Mouse (Mus musculus): ENCODE results near the gene Gria2. TPM values are rescaled to one million over a fixed set of nuclear protein-coding genes. Genes with fewer than 3 reads are reported as not detected.
A peak's percentile ranks its signal among the peaks of the same experiment; 100 is the strongest.

The Gria2 gene
- polyA plus RNA-seq, 1 experiment from 2014 or later, result 94.8 TPM

DNA sequence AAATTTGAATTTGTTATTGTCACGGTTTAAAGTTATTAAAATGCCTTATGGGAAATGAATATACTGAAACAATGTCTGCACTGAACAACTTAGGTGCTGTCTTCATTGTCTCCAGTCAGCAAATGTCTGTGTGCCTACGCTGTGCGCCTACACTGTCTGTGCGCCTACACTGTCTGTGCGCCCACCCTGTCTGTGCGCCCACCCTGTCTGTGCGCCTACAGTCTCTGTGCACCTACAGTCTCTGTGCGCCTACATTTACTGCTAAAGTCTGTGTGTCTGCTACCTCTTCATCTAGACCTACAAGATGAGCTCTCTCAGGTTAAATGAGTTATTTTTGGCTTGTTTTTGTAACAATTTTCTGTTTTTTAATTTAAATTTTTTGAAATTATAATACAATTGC, 107.7 kb downstream of the Gria2 start:
- ATAC-seq (0 out of 2 replicates have a peak, but pooled peaks have one; percentile 34), DNase-seq (ENCODE audit: low spot score) (no peak)
- H3K27ac ChIP-seq (ENCODE audit: low read depth, low read length), result no peak overlapping the region
- H3K9ac ChIP-seq (ENCODE audit: low read length), result no peak overlapping the region
- no peak overlapping the region for H3K4me3 ChIP-seq (ENCODE audit: low read depth, low read length)
- WGBS, result 97% methylated on average over 8 of the region's 8 CpGs
- H3K36me3 ChIP-seq (ENCODE audit: control insufficient read depth, insufficient read depth, low read length), result 0 out of 2 replicates have a peak, but pooled peaks cover 3% of the 10 kb centered on the region
- H3K9me3 ChIP-seq (replicated peaks; ENCODE audit: control insufficient read depth, low read length), result no peaks in the 10 kb centered on the region
- no peaks in the 10 kb centered on the region; the same call in 1 of the 2 replicates for H3K4me1 ChIP-seq (ENCODE audit: control insufficient read depth, insufficient read depth, low read length)
- no peak overlapping the region for H3K4me2 ChIP-seq (ENCODE audit: low read length)
- no peaks in the 10 kb centered on the region for H3K27me3 ChIP-seq (replicated peaks; ENCODE audit: control insufficient read depth, insufficient read depth, low read length)

DNA sequence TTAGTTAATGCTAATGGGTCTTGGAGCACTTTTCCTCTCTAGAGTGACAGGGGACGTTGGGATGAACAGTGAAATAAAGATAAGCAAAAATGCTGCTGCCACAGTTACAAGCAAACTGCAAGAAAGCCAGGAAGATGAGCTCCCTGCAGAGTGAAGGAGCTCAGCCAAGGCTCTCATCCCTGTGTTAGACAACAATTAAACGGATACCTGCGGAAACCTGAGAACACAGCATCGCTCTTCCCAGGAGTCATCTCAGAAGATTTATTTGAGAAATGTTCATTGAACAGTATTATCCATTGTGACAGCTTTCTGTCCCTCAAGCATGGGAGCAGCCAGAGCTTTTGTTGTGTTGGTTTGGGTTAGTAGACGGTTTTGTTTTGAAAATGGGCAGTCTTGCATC, 137.5 kb downstream of the Gria2 start:
- Histone ChIP-seq H3K27ac (ENCODE audit: low read depth, low read length) (no peak overlapping the region), H3K36me3 (ENCODE audit: control insufficient read depth, insufficient read depth, low read length) (no peaks in the 10 kb centered on the region), H3K9me3 (replicated peaks; ENCODE audit: control insufficient read depth, low read length) (no peaks in the 10 kb centered on the region), H3K9ac (ENCODE audit: low read length) (no peak overlapping the region), H3K4me2 (ENCODE audit: low read length) (no peak overlapping the region), H3K4me1 (ENCODE audit: control insufficient read depth, insufficient read depth, low read length) (no peaks in the 10 kb centered on the region), H3K4me3 (ENCODE audit: low read depth, low read length) (no peak overlapping the region), H3K27me3 (replicated peaks; ENCODE audit: control insufficient read depth, insufficient read depth, low read length) (no peaks in the 10 kb centered on the region)
- no peak for ATAC-seq
- DNase-seq (ENCODE audit: low spot score), result no peak
- 72% methylated on average over 5 of the region's 5 CpGs for WGBS

DNA sequence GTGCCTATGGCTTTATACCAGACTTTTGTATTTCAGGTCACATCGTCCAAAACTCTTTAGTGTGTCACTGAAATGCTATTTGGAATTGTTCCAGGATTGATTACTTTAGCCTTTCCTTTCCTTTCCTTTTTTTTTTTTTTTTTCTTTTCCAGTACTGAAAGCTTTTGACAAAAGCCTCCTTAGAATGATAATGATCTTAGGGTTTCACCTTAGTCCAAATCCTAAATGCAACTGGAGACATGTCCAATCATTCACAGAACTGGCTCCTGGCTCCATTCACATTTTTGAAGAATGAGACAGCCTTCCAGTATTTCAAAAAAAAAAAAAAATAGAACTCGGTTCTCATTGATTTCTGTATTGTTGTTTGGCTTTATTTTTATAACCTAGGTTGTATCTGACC, 139.3 kb downstream of the Gria2 start:
- 41% methylated on average over 2 of the region's 2 CpGs for WGBS
- Histone ChIP-seq H3K27ac (ENCODE audit: low read depth, low read length) (no peak overlapping the region), H3K4me1 (ENCODE audit: control insufficient read depth, insufficient read depth, low read length) (no peaks in the 10 kb centered on the region), H3K27me3 (replicated peaks; ENCODE audit: control insufficient read depth, insufficient read depth, low read length) (no peaks in the 10 kb centered on the region), H3K36me3 (ENCODE audit: control insufficient read depth, insufficient read depth, low read length) (no peaks in the 10 kb centered on the region), H3K9ac (ENCODE audit: low read length) (no peak overlapping the region), H3K4me3 (ENCODE audit: low read depth, low read length) (no peak overlapping the region), H3K4me2 (ENCODE audit: low read length) (no peak overlapping the region), H3K9me3 (replicated peaks; ENCODE audit: control insufficient read depth, low read length) (no peaks in the 10 kb centered on the region)
- ATAC-seq, result no peak
- no peak for DNase-seq (ENCODE audit: low spot score)

- H3K27ac ChIP-seq (ENCODE audit: low read depth, low read length), result no peak overlapping the region
- ATAC-seq (no peak), DNase-seq (ENCODE audit: low spot score) (no peak)
- no peak overlapping the region for H3K4me3 ChIP-seq (ENCODE audit: low read depth, low read length)
- no peak overlapping the region for H3K9ac ChIP-seq (ENCODE audit: low read length)
- H3K9me3 ChIP-seq (replicated peaks; ENCODE audit: control insufficient read depth, low read length), result no peaks in the 10 kb centered on the region
- H3K4me2 ChIP-seq (ENCODE audit: low read length), result no peak overlapping the region
- no peaks in the 10 kb centered on the region for H3K27me3 ChIP-seq (replicated peaks; ENCODE audit: control insufficient read depth, insufficient read depth, low read length)
- H3K4me1 ChIP-seq (ENCODE audit: control insufficient read depth, insufficient read depth, low read length), result no peaks in the 10 kb centered on the region
- H3K36me3 ChIP-seq (ENCODE audit: control insufficient read depth, insufficient read depth, low read length), result no peaks in the 10 kb centered on the region
- WGBS, result 77% methylated on average over 3 of the region's 3 CpGs
Measured at GRCm38 (mm10) chr3:80661838-80662237, 140.8 kb downstream of the Gria2 start.

DNA sequence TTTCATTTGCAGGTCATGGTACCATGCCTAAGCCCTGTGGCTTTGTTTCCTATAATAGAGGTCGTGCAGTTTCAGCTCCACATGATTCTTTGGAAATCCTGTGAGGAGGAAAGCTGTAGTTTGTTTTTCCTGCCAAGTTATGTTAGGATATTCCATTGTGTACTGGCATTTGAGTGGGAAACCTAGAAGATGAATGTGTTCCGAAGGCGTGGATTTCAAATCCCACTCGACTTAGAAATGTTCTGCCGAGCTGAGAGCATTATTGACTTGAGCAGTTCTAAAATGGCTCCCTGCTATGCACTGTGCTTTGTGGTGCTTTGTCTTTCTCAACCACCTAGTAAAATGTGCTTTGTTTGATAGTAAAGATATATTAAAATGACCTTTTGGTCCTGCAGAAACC, 150.4 kb downstream of the Gria2 start:
- no peak overlapping the region for H3K4me2 ChIP-seq (ENCODE audit: low read length)
- no peak for ATAC-seq
- H3K36me3 ChIP-seq (ENCODE audit: control insufficient read depth, insufficient read depth, low read length), result no peaks in the 10 kb centered on the region
- H3K27ac ChIP-seq (ENCODE audit: low read depth, low read length), result no peak overlapping the region
- H3K27me3 ChIP-seq (replicated peaks; ENCODE audit: control insufficient read depth, insufficient read depth, low read length), result no peaks in the 10 kb centered on the region
- no peak overlapping the region for H3K4me3 ChIP-seq (ENCODE audit: low read depth, low read length)
- 12% methylated on average over 5 of the region's 5 CpGs for WGBS
- no peak for DNase-seq (ENCODE audit: low spot score)
- H3K4me1 ChIP-seq (ENCODE audit: control insufficient read depth, insufficient read depth, low read length), result no peaks in the 10 kb centered on the region
- no peaks in the 10 kb centered on the region for H3K9me3 ChIP-seq (replicated peaks; ENCODE audit: control insufficient read depth, low read length)
- no peak overlapping the region for H3K9ac ChIP-seq (ENCODE audit: low read length)

Small RNA genes lying within 50 kb of the gene (microRNA-seq; reads per million reads assigned to microRNA genes)
- 0.53 reads per million for gene Gm25749

Other genes starting within 250 kb of the Gria2 start
- 29.1 and 35.3 TPM in 2 replicates for gene Glrb, start 110.8 kb upstream of the Gria2 start, polyA plus RNA-seq (2014; fragmentation: Nextera tagmentation; extraction: Ambion mirVana)
- gene Pdgfc, start 233.6 kb upstream of the Gria2 start, polyA plus RNA-seq (2014; fragmentation: Nextera tagmentation; extraction: Ambion mirVana), result 7.4 and 8.3 TPM in 2 replicates